Mouse (Mus musculus): ENCODE data around the gene Entpd1. TPM values are rescaled to one million over a fixed set of nuclear protein-coding genes. Genes with fewer than 3 reads are reported as not detected.

Entpd1 gene
- polyA plus RNA-seq, 1 experiment from 2014 or later, result 9.8 TPM

DNA sequence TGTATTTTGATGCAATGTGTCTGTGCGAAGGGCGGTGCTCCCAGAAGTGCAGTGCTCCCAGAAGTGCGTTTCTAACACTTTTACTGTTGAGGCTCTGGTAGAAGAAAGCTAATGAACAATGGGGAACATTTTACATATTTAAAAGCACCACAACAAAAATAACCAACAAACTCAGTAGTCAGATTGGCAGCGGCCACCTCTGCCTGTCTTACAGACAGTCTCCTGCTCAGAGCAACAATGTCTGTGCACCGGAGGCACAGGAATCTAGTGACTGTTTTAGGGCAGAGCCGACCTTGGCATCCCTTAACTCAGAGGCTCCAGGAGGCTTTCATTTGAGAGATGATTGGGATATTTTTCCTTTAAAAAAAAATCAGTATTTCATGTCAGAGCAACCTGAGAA lies 65.9 kb downstream of the Entpd1 start:
- no peaks in the 10 kb centered on the region for H3K9me3 ChIP-seq
- no peak overlapping the region for H3K9ac ChIP-seq (replicated peaks)
- no peak overlapping the region for H3K27ac ChIP-seq
- WGBS, result 90% methylated on average over 6 of the region's 6 CpGs
- H3K4me2 ChIP-seq (replicated peaks), result no peak overlapping the region
- no peak for ATAC-seq
- no peaks in the 10 kb centered on the region for H3K27me3 ChIP-seq
- no peaks in the 10 kb centered on the region for H3K4me1 ChIP-seq (replicated peaks)
- no peak overlapping the region for H3K4me3 ChIP-seq (replicated peaks)
- no peaks in the 10 kb centered on the region for H3K36me3 ChIP-seq

DNA sequence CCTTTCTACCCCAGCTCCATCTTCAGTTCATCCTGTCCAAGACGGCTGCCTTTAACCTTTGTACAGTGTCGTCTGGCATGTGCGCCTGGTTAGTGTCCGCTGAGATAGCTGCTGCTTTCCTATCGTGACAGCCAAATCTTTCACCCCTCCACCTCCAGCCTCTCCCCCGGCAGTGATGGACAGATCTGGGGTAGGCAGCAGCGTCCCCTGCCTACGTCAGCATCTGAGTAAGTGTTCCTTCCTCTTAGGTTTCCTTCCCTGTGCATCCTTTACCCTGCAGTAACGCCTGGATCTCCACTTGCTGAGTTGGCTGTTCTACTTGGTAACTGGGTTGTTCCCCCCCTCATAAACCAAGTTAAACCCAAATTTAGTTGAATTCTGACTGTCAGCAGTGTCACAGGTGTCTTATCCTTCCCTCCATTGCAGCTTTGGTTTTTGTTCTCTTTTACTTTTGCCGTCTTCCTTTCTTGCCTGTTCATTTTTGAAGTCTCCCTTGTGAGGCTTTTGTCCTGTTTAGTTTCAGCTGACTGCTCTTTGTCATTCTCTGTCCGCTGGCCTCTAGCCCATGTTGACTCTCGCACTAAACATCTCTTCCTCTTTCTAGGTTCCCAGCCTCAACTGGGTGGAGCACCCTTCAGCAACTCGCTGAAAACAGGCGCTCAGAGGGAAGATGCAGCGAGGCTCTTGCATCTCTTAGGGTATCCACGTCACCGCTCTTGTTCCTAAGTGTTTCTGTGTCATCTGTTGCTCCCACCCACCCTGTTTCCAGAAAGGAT lies 66.6 kb downstream of the Entpd1 start:
- ATAC-seq, result no peak
- H3K4me3 ChIP-seq (replicated peaks), result no peak overlapping the region
- no peak overlapping the region for H3K4me2 ChIP-seq (replicated peaks)
- no peaks in the 10 kb centered on the region for H3K9me3 ChIP-seq
- 62% methylated on average over 17 of the region's 17 CpGs for WGBS
- no peaks in the 10 kb centered on the region for H3K27me3 ChIP-seq
- H3K9ac ChIP-seq (replicated peaks), result no peak overlapping the region
- H3K27ac ChIP-seq, result no peak overlapping the region
- no peaks in the 10 kb centered on the region for H3K4me1 ChIP-seq (replicated peaks)
- H3K36me3 ChIP-seq, result no peaks in the 10 kb centered on the region

DNA sequence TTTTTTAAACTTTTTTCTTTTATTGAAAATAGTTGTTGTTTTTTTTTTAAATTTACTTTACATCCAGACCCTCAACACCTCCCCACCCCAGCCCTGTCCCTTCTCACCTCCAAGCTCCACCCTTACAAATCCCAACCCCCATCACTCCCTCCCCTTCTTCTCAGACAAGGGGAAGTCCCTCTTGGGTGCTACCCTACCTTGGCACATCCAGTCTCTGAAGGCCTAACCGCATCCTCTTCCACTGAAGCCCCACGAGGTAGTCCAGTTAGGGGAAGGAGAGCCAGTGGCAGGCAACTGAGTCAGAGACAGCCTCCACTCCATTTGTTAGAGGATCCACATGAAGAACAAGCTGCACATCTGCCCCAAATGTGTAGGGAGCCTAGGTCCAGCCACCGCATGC lies 67.5 kb downstream of the Entpd1 start:
- Histone ChIP-seq H3K27ac (no peak overlapping the region), H3K4me1 (replicated peaks) (no peaks in the 10 kb centered on the region), H3K4me2 (replicated peaks) (no peak overlapping the region), H3K9ac (replicated peaks) (no peak overlapping the region), H3K4me3 (replicated peaks) (no peak overlapping the region), H3K36me3 (no peaks in the 10 kb centered on the region), H3K9me3 (no peaks in the 10 kb centered on the region), H3K27me3 (no peaks in the 10 kb centered on the region)
- 94% methylated on average over 3 of the region's 3 CpGs for WGBS
- ATAC-seq, result no peak

DNA sequence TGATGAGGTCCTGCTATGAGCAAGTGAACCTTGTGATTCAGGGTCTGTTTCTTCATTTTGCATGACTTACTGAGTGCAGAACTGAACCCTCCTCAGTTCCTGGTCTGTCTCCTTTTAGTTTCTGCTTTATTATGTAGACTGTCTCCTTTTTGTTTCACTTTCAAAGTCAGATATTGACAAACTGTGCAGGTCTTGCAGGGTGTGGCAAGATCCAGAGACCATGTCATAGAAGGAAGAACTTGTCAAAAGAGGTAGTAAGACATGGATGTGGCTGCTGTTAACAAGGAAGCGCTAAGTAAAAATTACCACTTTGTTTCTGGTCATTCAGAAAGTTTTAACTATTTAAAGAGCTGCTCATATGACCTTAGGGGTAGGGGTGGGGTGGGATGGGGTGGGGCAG lies 72.0 kb downstream of the Entpd1 start:
- Histone ChIP-seq H3K27ac (no peak overlapping the region), H3K27me3 (no peaks in the 10 kb centered on the region), H3K36me3 (no peaks in the 10 kb centered on the region), H3K9me3 (no peaks in the 10 kb centered on the region), H3K4me3 (replicated peaks) (no peak overlapping the region), H3K4me1 (replicated peaks) (no peaks in the 10 kb centered on the region), H3K9ac (replicated peaks) (no peak overlapping the region), H3K4me2 (replicated peaks) (no peak overlapping the region)
- WGBS, result 92% methylated on average over 1 of the region's 1 CpGs
- ATAC-seq, result no peak

DNA sequence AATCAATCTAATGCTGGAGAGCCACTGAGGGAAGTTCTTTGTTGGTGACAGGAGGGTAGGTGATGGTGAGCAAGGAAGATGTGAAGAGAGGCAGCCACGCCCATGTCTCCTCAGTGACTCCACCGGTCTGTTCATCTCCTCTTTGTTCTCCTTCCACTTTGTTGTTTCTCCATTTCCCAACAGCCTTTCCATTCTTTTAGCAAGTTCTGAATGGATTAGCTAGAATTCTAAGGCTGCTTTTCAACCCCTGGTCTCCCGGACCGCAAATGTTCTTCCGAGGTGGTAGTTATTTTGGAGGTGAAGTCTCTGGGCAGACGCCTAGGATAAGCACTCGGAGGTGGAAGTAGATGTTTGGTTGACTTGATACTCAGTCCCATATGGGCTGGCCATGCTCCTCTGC lies 72.4 kb downstream of the Entpd1 start:
- Histone ChIP-seq H3K36me3 (no peaks in the 10 kb centered on the region), H3K27ac (no peak overlapping the region), H3K4me1 (replicated peaks) (no peaks in the 10 kb centered on the region), H3K27me3 (no peaks in the 10 kb centered on the region), H3K4me3 (replicated peaks) (no peak overlapping the region), H3K4me2 (replicated peaks) (no peak overlapping the region), H3K9me3 (no peaks in the 10 kb centered on the region), H3K9ac (replicated peaks) (no peak overlapping the region)
- no peak for ATAC-seq
- 86% methylated on average over 7 of the region's 7 CpGs for WGBS

DNA sequence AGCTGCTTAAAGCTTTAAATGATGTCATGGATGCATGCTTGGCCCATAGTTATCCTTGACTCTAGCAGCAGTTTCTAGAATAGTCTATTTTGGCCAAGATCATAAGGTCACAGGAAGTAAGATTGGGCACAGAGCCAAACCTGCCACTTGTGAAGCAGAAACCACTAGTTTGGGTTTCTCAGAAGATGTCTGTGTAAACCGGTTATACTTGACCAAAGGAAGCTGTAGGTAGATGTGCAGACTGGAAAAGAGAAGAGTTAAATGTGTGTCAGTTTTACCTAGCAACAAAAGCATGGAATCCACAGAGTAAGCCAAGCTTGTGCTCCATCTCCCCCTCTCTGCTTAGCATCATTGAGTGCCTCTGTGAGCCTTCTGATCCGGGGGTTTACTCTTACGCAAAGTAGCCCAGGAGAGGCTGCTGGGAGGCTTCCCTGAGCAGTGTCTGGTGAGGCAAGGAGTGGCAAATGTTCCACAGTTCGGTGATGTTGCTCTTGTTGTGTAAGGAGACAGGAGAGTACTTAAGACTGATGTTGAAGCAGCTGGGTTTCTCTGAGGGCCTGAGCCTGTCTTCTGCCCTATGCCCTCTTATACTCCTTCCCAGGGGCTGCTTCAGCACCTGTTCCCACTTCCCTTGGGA lies 75.2 kb downstream of the Entpd1 start:
- no peak overlapping the region for H3K9ac ChIP-seq (replicated peaks)
- no peak overlapping the region for H3K27ac ChIP-seq
- H3K4me1 ChIP-seq (replicated peaks), result no peaks in the 10 kb centered on the region
- no peak for ATAC-seq
- H3K4me2 ChIP-seq (replicated peaks), result no peak overlapping the region
- no peaks in the 10 kb centered on the region for H3K9me3 ChIP-seq
- H3K36me3 ChIP-seq, result no peaks in the 10 kb centered on the region
- 84% methylated on average over 4 of the region's 4 CpGs for WGBS
- no peaks in the 10 kb centered on the region for H3K27me3 ChIP-seq
- H3K4me3 ChIP-seq (replicated peaks), result no peak overlapping the region

DNA sequence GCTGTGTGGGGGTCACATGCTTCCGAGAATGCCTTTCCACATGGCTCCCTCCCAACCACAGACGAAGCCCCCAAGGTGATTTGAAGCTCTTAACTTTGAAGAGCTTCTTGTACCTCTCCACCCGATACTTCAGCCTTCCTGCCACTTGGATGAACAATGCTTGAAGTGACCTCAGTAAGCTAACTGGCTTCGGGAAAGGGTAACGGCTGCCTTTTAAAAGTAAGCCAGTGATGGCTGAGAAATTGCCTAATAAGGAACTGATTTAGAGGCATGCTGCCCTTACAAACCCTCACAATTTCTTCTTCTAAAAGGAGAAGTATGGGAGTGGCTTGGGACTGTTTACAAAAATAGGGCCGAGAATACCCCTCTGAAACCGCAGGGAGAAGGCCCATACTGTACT lies 81.0 kb downstream of the Entpd1 start:
- no peak for ATAC-seq

DNA sequence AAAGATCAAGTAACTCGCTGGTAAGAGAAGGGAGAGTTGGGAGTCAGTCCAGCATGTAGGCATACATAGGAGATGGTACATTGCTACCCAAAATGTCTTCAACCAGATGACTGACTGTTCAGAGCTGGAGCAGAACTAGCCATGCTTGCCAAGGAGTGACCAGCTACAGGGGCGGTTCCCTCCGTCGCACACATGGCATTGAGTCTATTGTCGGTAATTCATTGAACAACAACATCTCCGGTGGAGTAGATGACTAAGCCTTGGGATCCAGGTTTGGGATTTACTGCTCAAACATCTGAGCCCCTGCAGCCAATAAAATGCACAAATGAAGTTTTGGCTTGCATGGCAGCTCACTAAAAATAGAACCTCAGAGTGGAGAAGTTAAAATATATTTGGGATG lies 84.0 kb downstream of the Entpd1 start:
- H3K27ac ChIP-seq, result no peak overlapping the region
- no peak overlapping the region for H3K4me3 ChIP-seq (replicated peaks)
- H3K9me3 ChIP-seq, result no peaks in the 10 kb centered on the region
- H3K27me3 ChIP-seq, result no peaks in the 10 kb centered on the region
- no peaks in the 10 kb centered on the region for H3K36me3 ChIP-seq
- peaks cover 6% of the 10 kb centered on the region for H3K4me1 ChIP-seq (replicated peaks)
- ATAC-seq, result no peak
- H3K9ac ChIP-seq (replicated peaks), result no peak overlapping the region
- 89% methylated on average over 6 of the region's 6 CpGs for WGBS
- H3K4me2 ChIP-seq (replicated peaks), result no peak overlapping the region

More for the DNA sequence above, 81.0 kb downstream of the Entpd1 start:
- H3K9ac ChIP-seq (replicated peaks), result no peak overlapping the region
- H3K4me1 ChIP-seq (replicated peaks), result no peaks in the 10 kb centered on the region
- no peaks in the 10 kb centered on the region for H3K9me3 ChIP-seq
- no peak overlapping the region for H3K4me3 ChIP-seq (replicated peaks)
- H3K36me3 ChIP-seq, result no peaks in the 10 kb centered on the region
- H3K27me3 ChIP-seq, result no peaks in the 10 kb centered on the region
- H3K27ac ChIP-seq, result no peak overlapping the region
- WGBS, result 88% methylated on average over 7 of the region's 7 CpGs
- no peak overlapping the region for H3K4me2 ChIP-seq (replicated peaks)

DNA sequence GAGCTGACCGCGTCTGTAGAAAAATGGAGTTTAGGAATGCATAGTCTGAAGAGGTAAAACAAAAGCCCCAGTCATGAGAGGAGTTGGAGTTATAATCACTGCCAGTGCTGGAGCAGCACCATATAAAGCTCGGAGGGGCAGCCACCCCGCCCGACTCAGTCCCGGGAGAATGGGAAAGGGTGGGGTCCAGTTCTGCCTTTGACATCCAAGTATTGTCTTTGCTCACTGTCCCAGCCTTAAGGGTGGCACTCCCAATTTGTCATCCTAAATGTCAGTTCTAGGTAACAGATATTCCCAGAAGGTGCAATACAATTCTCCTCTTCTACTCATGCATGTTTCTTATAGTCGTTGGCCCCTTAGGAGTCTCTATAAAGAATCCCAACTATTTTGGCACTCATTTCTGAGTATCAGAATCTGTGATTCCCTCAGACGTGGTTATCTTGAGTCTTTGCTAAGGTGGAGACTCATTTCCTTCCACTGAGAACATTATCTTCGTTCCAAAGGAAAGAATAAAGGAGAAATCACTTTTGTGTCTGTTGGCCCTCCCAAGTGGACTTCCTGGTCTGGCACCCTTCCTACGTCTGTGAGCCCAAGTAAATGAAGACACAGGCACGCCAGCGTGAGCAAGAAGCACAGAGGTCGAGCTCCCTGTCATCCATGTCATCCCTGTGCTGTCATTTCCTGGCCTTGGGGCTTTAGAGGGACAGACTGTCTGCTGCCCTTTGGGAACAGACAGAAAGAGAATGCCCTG lies 86.1 kb downstream of the Entpd1 start:
- Histone ChIP-seq H3K9me3 (no peaks in the 10 kb centered on the region), H3K27ac (no peak overlapping the region), H3K9ac (replicated peaks) (no peak overlapping the region), H3K4me1 (replicated peaks) (peaks cover 13% of the 10 kb centered on the region), H3K4me3 (replicated peaks) (no peak overlapping the region), H3K36me3 (no peaks in the 10 kb centered on the region), H3K27me3 (no peaks in the 10 kb centered on the region), H3K4me2 (replicated peaks) (no peak overlapping the region)
- ATAC-seq, result no peak
- 79% methylated on average over 13 of the region's 13 CpGs for WGBS

DNA sequence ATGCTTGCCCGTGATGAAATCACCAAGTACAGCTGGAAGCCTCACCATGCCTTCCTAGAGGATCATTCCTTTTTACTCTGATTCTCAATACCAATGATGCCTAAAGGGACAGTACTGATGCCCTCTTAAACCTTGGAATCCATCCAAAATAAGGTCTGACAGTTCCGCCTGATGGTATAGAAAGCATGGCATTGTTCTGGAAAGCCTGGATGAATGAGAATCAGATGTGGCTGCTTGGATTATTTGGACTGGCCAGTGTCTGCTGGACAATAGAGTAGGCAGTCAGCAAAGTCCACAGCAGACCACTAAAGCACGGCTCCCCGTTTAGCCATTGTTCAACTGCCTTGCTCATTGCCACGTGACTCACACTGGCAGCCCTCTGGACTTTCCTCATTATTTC lies 87.7 kb downstream of the Entpd1 start:
- H3K27ac ChIP-seq, result no peak overlapping the region
- H3K4me2 ChIP-seq (replicated peaks), result no peak overlapping the region
- H3K4me3 ChIP-seq (replicated peaks), result no peak overlapping the region
- WGBS, result 23% methylated on average over 5 of the region's 5 CpGs
- no peak for ATAC-seq
- no peaks in the 10 kb centered on the region for H3K27me3 ChIP-seq
- H3K9me3 ChIP-seq, result no peaks in the 10 kb centered on the region
- no peak overlapping the region for H3K9ac ChIP-seq (replicated peaks)
- peaks cover 13% of the 10 kb centered on the region for H3K4me1 ChIP-seq (replicated peaks)
- H3K36me3 ChIP-seq, result no peaks in the 10 kb centered on the region

DNA sequence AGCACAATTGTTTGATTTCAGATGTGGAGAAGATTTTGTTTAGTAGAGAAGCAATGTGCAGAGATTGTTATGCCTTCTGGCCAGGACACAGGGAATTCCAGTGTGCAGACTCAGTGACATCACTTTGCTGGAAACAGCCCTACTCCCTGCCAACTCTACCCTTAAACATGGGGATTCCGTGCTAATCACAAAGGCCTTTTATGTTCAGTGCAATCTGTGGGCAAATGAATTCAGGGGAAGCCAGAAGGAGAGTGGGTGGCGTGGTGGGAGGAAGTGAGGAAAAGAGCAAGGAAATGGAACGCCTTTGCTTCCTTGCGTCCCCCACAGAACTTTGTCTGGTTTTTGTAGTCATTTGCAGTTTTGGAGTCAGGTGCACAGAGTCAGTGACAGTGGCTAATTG lies 90.2 kb downstream of the Entpd1 start:
- peak overlapping the region; percentile 16; the same call in 1 of the 2 replicates for H3K27ac ChIP-seq
- ATAC-seq, result peak; percentile 9; the same call in 1 of the 2 replicates

DNA sequence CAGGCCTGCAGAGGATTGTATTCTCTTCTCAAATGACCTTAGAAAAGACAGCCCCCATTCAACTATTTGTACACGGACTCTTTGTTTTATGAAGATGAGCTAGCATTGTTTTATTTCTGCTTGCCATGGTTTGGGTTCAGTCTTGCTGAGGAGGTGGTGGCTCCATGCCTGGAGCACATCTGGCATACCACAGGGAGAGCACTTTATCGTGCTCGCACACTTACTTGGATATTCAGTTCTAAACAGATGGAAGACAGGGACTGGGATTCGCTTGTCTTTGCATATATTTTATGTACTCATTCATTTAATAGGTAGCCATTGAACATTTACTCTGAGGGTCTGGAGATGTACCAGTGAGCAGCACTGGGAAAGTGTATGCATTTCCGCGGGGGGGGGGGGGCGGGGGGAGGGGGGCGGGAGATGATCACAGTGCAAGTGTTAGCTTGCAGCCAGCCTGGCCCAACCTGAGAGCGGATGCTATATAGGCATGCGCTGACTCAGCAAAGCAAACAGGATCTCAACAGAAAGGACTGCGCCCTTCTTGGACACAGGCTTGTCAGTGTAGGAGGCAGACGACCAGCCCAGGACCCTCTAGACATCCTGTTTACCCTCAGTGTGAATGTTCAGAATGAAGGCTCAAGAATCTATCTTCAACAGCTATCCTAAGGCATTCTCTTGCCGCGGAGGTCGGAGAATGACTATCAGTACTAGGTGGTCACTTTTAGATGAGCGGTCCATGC lies 100.9 kb downstream of the Entpd1 start:
- no peaks in the 10 kb centered on the region for H3K36me3 ChIP-seq
- H3K27me3 ChIP-seq, result no peaks in the 10 kb centered on the region
- H3K9ac ChIP-seq (replicated peaks), result no peak overlapping the region
- H3K4me1 ChIP-seq (replicated peaks), result no peaks in the 10 kb centered on the region
- H3K4me2 ChIP-seq (replicated peaks), result no peak overlapping the region
- H3K27ac ChIP-seq, result no peak overlapping the region
- ATAC-seq, result no peak
- no peak overlapping the region for H3K4me3 ChIP-seq (replicated peaks)
- 84% methylated on average over 16 of the region's 16 CpGs for WGBS
- H3K9me3 ChIP-seq, result no peaks in the 10 kb centered on the region

More for the DNA sequence above, 90.2 kb downstream of the Entpd1 start:
- Histone ChIP-seq H3K27me3 (no peaks in the 10 kb centered on the region), H3K9me3 (no peaks in the 10 kb centered on the region), H3K4me2 (replicated peaks) (no peak overlapping the region), H3K9ac (replicated peaks) (no peak overlapping the region; the same call in 1 of the 2 replicates), H3K4me3 (replicated peaks) (no peak overlapping the region), H3K4me1 (replicated peaks) (peaks cover 13% of the 10 kb centered on the region), H3K36me3 (no peaks in the 10 kb centered on the region)
- 59% methylated on average over 4 of the region's 4 CpGs for WGBS
